Mouse (Mus musculus) small intestine, adult 2 months (tissue): ENCODE data around the gene Nhp2.

ENCODE experiments used
- CTCF ChIP-seq: fragments of 200-500 bp; IDR thresholded peaks from 2 replicates; pipeline ENCODE4 v1.5.1; 2012; ENCODE audit warnings: low read depth, mild to moderate bottlenecking, control low read depth, inconsistent platforms, low read length, moderate library complexity, mixed read lengths; ENCODE audit not compliant: insufficient replicate concordance, insufficient read length; ENCODE audit errors: extremely low read depth
- POLR2A ChIP-seq: fragments of 200-500 bp; IDR thresholded peaks from 2 replicates; pipeline ENCODE4 v1.6.1; 2012; ENCODE audit warnings: low read depth, mild to moderate bottlenecking, control low read depth, inconsistent platforms, low read length, moderate library complexity

GRCm38 (mm10) chr11:51584057-51584430 is 35.5 kb upstream of the Nhp2 start:
- no peak for TF ChIP-seq POLR2A
- no peak for TF ChIP-seq CTCF
